Mouse (Mus musculus) MEL (cell line): ENCODE data around the gene Baiap2l1. TPM values are rescaled to one million over a fixed set of nuclear protein-coding genes. Genes with fewer than 3 reads are reported as not detected.

Experiments
- DNase-seq: peaks from one replicate; pipeline ENCODE4 v3.0.0; 2011; ENCODE audit warnings: low read depth, low spot score
- H3K27ac ChIP-seq: 2 replicates; pipeline ENCODE4 v1.5.1; 2012; ENCODE audit warnings: low read depth, mild to moderate bottlenecking, control low read depth, low read length, moderate library complexity; ENCODE audit not compliant: control insufficient read depth
- H3K27me3 ChIP-seq, 2 experiments: fragments of 150-350 bp in 1 of 2; sonication (generic) in 1 of 2; 2 replicates each; pipeline ENCODE4 v1.6.1; 2012; ENCODE audit warnings: low read length in 2 of 2, mild to moderate bottlenecking in 2 of 2, improper control_type of control experiment in 1 of 2, moderate library complexity in 1 of 2; ENCODE audit not compliant: insufficient read depth in 2 of 2, control insufficient read depth in 1 of 2
- H3K36me3 ChIP-seq, 2 experiments: 2 replicates each; pipeline ENCODE4 v1.6.1; 2012 to 2014; ENCODE audit warnings: low read length in 2 of 2, improper control_type of control experiment in 1 of 2, inconsistent platforms in 1 of 2, mild to moderate bottlenecking in 1 of 2; ENCODE audit not compliant: insufficient read depth in 2 of 2, control insufficient read depth in 1 of 2
- H3K4me1 ChIP-seq, 2 experiments: fragments of 150-350 bp in 1 of 2; sonication (generic) in 1 of 2; 2 replicates each; pipeline ENCODE4 v1.6.1; 2012; ENCODE audit warnings: low read length in 2 of 2, improper control_type of control experiment in 1 of 2, mild to moderate bottlenecking in 1 of 2; ENCODE audit not compliant: insufficient read depth in 2 of 2, control insufficient read depth in 1 of 2
- H3K4me3 ChIP-seq, 2 experiments: fragments of 150-350 bp in 1 of 2; sonication (generic) in 1 of 2; 2 replicates each; pipeline ENCODE4 v1.5.1; 2012; ENCODE audit warnings: low read depth in 2 of 2, low read length in 2 of 2, mild to moderate bottlenecking in 2 of 2, moderate library complexity in 2 of 2, control low read depth in 1 of 2, improper control_type of control experiment in 1 of 2; ENCODE audit not compliant: control insufficient read depth in 1 of 2, insufficient read depth in 1 of 2
- H3K79me2 ChIP-seq: 2 replicates; pipeline ENCODE4 v1.6.1; 2012; ENCODE audit warnings: mild to moderate bottlenecking, low read length, moderate library complexity; ENCODE audit not compliant: control insufficient read depth, poor library complexity, insufficient read depth
- H3K9ac ChIP-seq: 2 replicates; pipeline ENCODE4 v1.6.1; 2012; ENCODE audit warnings: low read depth, mild to moderate bottlenecking, control low read depth, low read length, moderate library complexity; ENCODE audit not compliant: control insufficient read depth, poor library complexity, severe bottlenecking
- H3K9me3 ChIP-seq: fragments of 150-350 bp; sonication (generic); replicated peaks from 2 replicates; pipeline ENCODE4 v1.6.1; 2012; ENCODE audit warnings: mild to moderate bottlenecking, low read length, improper control_type of control experiment, moderate library complexity; ENCODE audit not compliant: insufficient read depth
- CTCF ChIP-seq, 3 experiments: IDR thresholded peaks in 2 of 3; conservative IDR thresholded peaks in 1 of 3; 2 replicates each; pipeline ENCODE4 v1.5.1; 2011 to 2012; ENCODE audit warnings: low read length in 3 of 3, low read depth in 2 of 3, mild to moderate bottlenecking in 2 of 3, improper control_type of control experiment in 1 of 3, inconsistent platforms in 1 of 3, mixed read lengths in 1 of 3, moderate library complexity in 1 of 3; ENCODE audit not compliant: control insufficient read depth in 1 of 3, insufficient read depth in 1 of 3, poor library complexity in 1 of 3, severe bottlenecking in 1 of 3
- ELF1 ChIP-seq: IDR thresholded peaks from 2 replicates; pipeline ENCODE4 v1.6.1; 2014; ENCODE audit warnings: low read depth, mild to moderate bottlenecking, inconsistent platforms, low read length, improper control_type of control experiment, moderate library complexity
- GABPA ChIP-seq: IDR thresholded peaks from 2 replicates; pipeline ENCODE4 v1.6.1; 2012; ENCODE audit warnings: low read depth, mild to moderate bottlenecking, inconsistent platforms, low read length, improper control_type of control experiment, moderate library complexity
- GATA1 ChIP-seq: IDR thresholded peaks from 2 replicates; pipeline ENCODE4 v1.6.1; 2011; ENCODE audit warnings: low read depth, low read length, improper control_type of control experiment
- HCFC1 ChIP-seq: IDR thresholded peaks from 2 replicates; pipeline ENCODE4 v1.6.1; 2012; ENCODE audit warnings: low read depth, mild to moderate bottlenecking, inconsistent platforms, low read length, improper control_type of control experiment, moderate library complexity
- JUND ChIP-seq: IDR thresholded peaks from 2 replicates; pipeline ENCODE4 v1.6.1; 2011; ENCODE audit warnings: low read depth, mild to moderate bottlenecking, improper control_type of control experiment, low read length
- KAT2A ChIP-seq: conservative IDR thresholded peaks from 2 replicates; pipeline ENCODE4 v1.6.1; 2012; ENCODE audit warnings: low read depth, low read length, improper control_type of control experiment, inconsistent platforms
- MAFK ChIP-seq: IDR thresholded peaks from 2 replicates; pipeline ENCODE4 v1.6.1; 2011; ENCODE audit warnings: low read depth, mild to moderate bottlenecking, low read length, improper control_type of control experiment, borderline replicate concordance
- MAX ChIP-seq: IDR thresholded peaks from 2 replicates; pipeline ENCODE4 v1.6.1; 2011; ENCODE audit warnings: low read length, improper control_type of control experiment
- MEF2A ChIP-seq: IDR thresholded peaks from 2 replicates; pipeline ENCODE4 v1.6.1; 2014; ENCODE audit warnings: low read depth, mild to moderate bottlenecking, inconsistent platforms, low read length, improper control_type of control experiment; ENCODE audit not compliant: poor library complexity, insufficient replicate concordance, severe bottlenecking; ENCODE audit errors: extremely low read depth
- MYC ChIP-seq: IDR thresholded peaks from 2 replicates; pipeline ENCODE4 v1.6.1; 2011; ENCODE audit warnings: low read depth, mild to moderate bottlenecking, low read length, improper control_type of control experiment, moderate library complexity
- NELFE ChIP-seq: IDR thresholded peaks from 2 replicates; pipeline ENCODE4 v1.6.1; 2011; ENCODE audit warnings: low read depth, low read length, improper control_type of control experiment
- NRF1 ChIP-seq: IDR thresholded peaks from 2 replicates; pipeline ENCODE4 v1.6.1; 2014; ENCODE audit warnings: low read depth, mild to moderate bottlenecking, inconsistent platforms, low read length, improper control_type of control experiment, moderate library complexity; ENCODE audit not compliant: poor library complexity, insufficient read depth, severe bottlenecking
- POLR2A ChIP-seq, 2 experiments: IDR thresholded peaks; 2 replicates each; pipeline ENCODE4 v1.6.1; 2011 to 2012; ENCODE audit warnings: low read length in 2 of 2, mild to moderate bottlenecking in 2 of 2, control low read depth in 1 of 2, improper control_type of control experiment in 1 of 2, low read depth in 1 of 2, moderate library complexity in 1 of 2; ENCODE audit not compliant: control insufficient read depth in 1 of 2, insufficient read depth in 1 of 2, poor library complexity in 1 of 2
- POLR2AphosphoS2 ChIP-seq: IDR thresholded peaks from 2 replicates; pipeline ENCODE4 v1.6.1; 2011; ENCODE audit warnings: low read length, improper control_type of control experiment
- SMC3 ChIP-seq: IDR thresholded peaks from 2 replicates; pipeline ENCODE4 v1.6.1; 2011; ENCODE audit warnings: low read depth, low read length, improper control_type of control experiment
- TCF12 ChIP-seq: IDR thresholded peaks from 2 replicates; pipeline ENCODE4 v1.6.1; 2014; ENCODE audit warnings: low read depth, mild to moderate bottlenecking, inconsistent platforms, low read length, improper control_type of control experiment, moderate library complexity
- UBTF ChIP-seq: IDR thresholded peaks from 2 replicates; pipeline ENCODE4 v1.6.1; 2012; ENCODE audit warnings: low read depth, mild to moderate bottlenecking, inconsistent platforms, low read length, improper control_type of control experiment, moderate library complexity, borderline replicate concordance; ENCODE audit not compliant: insufficient read depth
- USF1 ChIP-seq: IDR thresholded peaks from 2 replicates; pipeline ENCODE4 v1.6.1; 2014; ENCODE audit warnings: low read depth, mild to moderate bottlenecking, inconsistent platforms, low read length, improper control_type of control experiment, moderate library complexity
- USF2 ChIP-seq, 2 experiments: IDR thresholded peaks; 2 replicates each; pipeline ENCODE4 v1.6.1; 2011 to 2012; ENCODE audit warnings: improper control_type of control experiment in 2 of 2, low read length in 2 of 2, borderline replicate concordance in 1 of 2, inconsistent platforms in 1 of 2, low read depth in 1 of 2, mild to moderate bottlenecking in 1 of 2; ENCODE audit not compliant: insufficient read depth in 1 of 2
- ZKSCAN1 ChIP-seq: IDR thresholded peaks from 2 replicates; pipeline ENCODE4 v1.6.1; 2012; ENCODE audit warnings: low read depth, mild to moderate bottlenecking, inconsistent platforms, low read length, improper control_type of control experiment, moderate library complexity
- ZMIZ1 ChIP-seq: IDR thresholded peaks from 2 replicates; pipeline ENCODE4 v1.6.1; 2012; ENCODE audit warnings: low read depth, mild to moderate bottlenecking, inconsistent platforms, low read length, improper control_type of control experiment, moderate library complexity
- polyA plus RNA-seq, 2 experiments: library from polyadenylated mRNA; stranded (reverse) in 1 of 2; unstranded in 1 of 2; fragments of >175 nt in 1 of 2; fragments of >200 nt in 1 of 2; gene quantifications; 2 replicates each; pipeline versions ENCODE4 v1.2.1 to v1.2.4; 2012; ENCODE audit warnings: low replicate concordance in 2 of 2, low read depth in 1 of 2; ENCODE audit not compliant: insufficient read length in 2 of 2, insufficient read depth in 1 of 2, missing spikeins in 1 of 2
- total RNA-seq: library from RNA; depleted of rRNA; stranded (reverse); fragments of 300-350 nt; gene quantifications from 2 replicates; pipeline ENCODE4 v1.2.3, GENCODE M21; 2012

The Baiap2l1 gene
- total and polyA plus RNA-seq, 3 experiments, result 0.06 TPM; not detected in 2

- H3K27ac ChIP-seq, result no peak overlapping the region
- no peak for DNase-seq
Observed at GRCm38 (mm10) chr5:144358592-144358917, 643 bp upstream of the Baiap2l1 start.

GRCm38 (mm10) chr5:144357551-144357880 is 396 bp downstream of the Baiap2l1 start:
- H3K27ac ChIP-seq, result no peak overlapping the region

More at GRCm38 (mm10) chr5:144358592-144358917, 643 bp upstream of the Baiap2l1 start:
- no peaks in the 10 kb centered on the region for H3K4me1 ChIP-seq
- no peak overlapping the region for H3K9ac ChIP-seq
- no peaks in the 10 kb centered on the region for H3K27me3 ChIP-seq
- H3K9me3 ChIP-seq, result no peaks in the 10 kb centered on the region
- no peak for TF ChIP-seq JUND
- TF ChIP-seq MYC, result no peak
- TF ChIP-seq GATA1, result no peak
- TF ChIP-seq POLR2A (IDR thresholded peaks at IDR 0.05; ENCODE audit: control insufficient read depth in 1 of 2, insufficient read depth in 1 of 2, low read depth in 1 of 2, low read length in 2 of 2, poor library complexity in 1 of 2), result no peak
- no peak for TF ChIP-seq NELFE
- no peak for TF ChIP-seq USF1
- no peak for TF ChIP-seq NRF1
- TF ChIP-seq HCFC1, result no peak
- no peak for TF ChIP-seq SMC3
- no peak for TF ChIP-seq MAX
- H3K79me2 ChIP-seq, result no peaks in the 10 kb centered on the region
- no peak overlapping the region for H3K4me3 ChIP-seq
- H3K36me3 ChIP-seq, result no peaks in the 10 kb centered on the region

GRCm38 (mm10) chr5:144356776-144357455 is 996 bp downstream of the Baiap2l1 start:
- Histone ChIP-seq H3K27ac (no peak overlapping the region), H3K27me3 (no peaks in the 10 kb centered on the region), H3K4me1 (no peaks in the 10 kb centered on the region), H3K36me3 (no peaks in the 10 kb centered on the region), H3K9me3 (no peaks in the 10 kb centered on the region), H3K4me3 (no peak overlapping the region), H3K79me2 (no peaks in the 10 kb centered on the region), H3K9ac (no peak overlapping the region)
- no peak for DNase-seq
- TF ChIP-seq ELF1 (no peak), ZMIZ1 (no peak), POLR2AphosphoS2 (no peak), GATA1 (no peak), GABPA (no peak), ZKSCAN1 (no peak), TCF12 (no peak), MAFK (no peak), USF2 (IDR thresholded peaks at IDR 0.05; ENCODE audit: borderline replicate concordance in 1 of 2, insufficient read depth in 1 of 2, low read depth in 1 of 2, low read length in 2 of 2) (no peak), CTCF (IDR thresholded peaks at IDR 0.05 in 2 of 3, conservative IDR thresholded peaks at IDR 0.05 in 1 of 3; ENCODE audit: control insufficient read depth in 1 of 3, insufficient read depth in 1 of 3, low read depth in 2 of 3, low read length in 3 of 3, poor library complexity in 1 of 3, severe bottlenecking in 1 of 3) (no peak)

More at GRCm38 (mm10) chr5:144357551-144357880, 396 bp downstream of the Baiap2l1 start:
- TF ChIP-seq USF2 (IDR thresholded peaks at IDR 0.05; ENCODE audit: borderline replicate concordance in 1 of 2, insufficient read depth in 1 of 2, low read depth in 1 of 2, low read length in 2 of 2) (no peak), KAT2A (no peak), MEF2A (no peak), GABPA (no peak), UBTF (no peak), JUND (no peak)
- TF ChIP-seq, all 39 proteins: peak for 0
- no peaks in the 10 kb centered on the region for H3K27me3 ChIP-seq
- H3K9me3 ChIP-seq, result no peaks in the 10 kb centered on the region
- DNase-seq, result no peak
- H3K36me3 ChIP-seq, result no peaks in the 10 kb centered on the region
- no peak overlapping the region for H3K4me3 ChIP-seq
- H3K4me1 ChIP-seq, result no peaks in the 10 kb centered on the region
- H3K9ac ChIP-seq, result no peak overlapping the region
- H3K79me2 ChIP-seq, result no peaks in the 10 kb centered on the region
